Mouse (Mus musculus): ENCODE data around the gene Txnrd2. TPM values are rescaled to one million over a fixed set of nuclear protein-coding genes. Genes with fewer than 3 reads are reported as not detected.

The Txnrd2 gene
- polyA plus RNA-seq, 1 experiment from 2014 or later = 35.1 TPM

DNA sequence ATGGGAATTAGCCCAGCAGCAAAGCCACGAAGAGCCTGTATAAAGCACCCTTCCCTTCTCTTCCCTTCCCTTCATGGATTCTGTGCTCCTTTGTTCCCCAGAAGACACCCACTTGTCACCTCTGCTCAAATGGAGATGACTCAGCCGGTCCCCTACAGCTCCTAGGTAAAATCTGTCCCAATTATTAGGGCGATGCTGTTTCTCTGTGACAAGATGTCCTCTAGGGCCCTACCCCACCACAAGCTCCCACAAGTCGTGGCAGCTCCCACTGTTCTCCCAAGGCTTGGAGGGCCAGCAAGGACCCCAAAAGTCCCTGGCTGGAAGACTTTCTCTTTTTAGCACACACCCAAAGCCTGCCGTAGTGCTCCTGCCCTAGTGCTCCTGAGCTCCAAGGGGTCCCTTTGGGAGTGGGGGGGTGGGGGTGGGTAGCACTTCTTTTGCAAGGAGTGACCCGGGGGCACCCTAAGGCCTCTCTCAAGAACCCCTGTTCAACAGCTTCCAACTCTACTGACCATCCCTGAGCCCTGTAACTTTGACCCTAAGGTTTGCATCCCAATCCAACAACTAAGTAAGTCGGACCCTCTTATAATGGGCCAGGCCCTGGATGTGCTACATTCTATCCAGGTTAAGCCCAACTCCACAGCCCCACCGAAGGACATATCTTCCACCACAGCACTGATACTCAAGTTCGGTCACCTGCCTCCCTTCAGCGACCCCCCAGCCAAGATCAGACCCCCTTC is 539 bp upstream of the Txnrd2 start:
- no peak for DNase-seq (ENCODE audit: extremely low spot score, low spot score)
- Histone ChIP-seq H3K36me3 (replicated peaks) (peaks cover 31% of the 10 kb centered on the region), H3K9me3 (no peaks in the 10 kb centered on the region), H3K4me3 (peak overlapping the region; percentile 88), H3K27ac (peak overlapping the region; percentile 96), H3K27me3 (ENCODE audit: poor library complexity, severe bottlenecking) (no peaks in the 10 kb centered on the region), H3K4me1 (peaks cover 45% of the 10 kb centered on the region)
- WGBS = 38% methylated on average over 10 of the region's 10 CpGs

DNA sequence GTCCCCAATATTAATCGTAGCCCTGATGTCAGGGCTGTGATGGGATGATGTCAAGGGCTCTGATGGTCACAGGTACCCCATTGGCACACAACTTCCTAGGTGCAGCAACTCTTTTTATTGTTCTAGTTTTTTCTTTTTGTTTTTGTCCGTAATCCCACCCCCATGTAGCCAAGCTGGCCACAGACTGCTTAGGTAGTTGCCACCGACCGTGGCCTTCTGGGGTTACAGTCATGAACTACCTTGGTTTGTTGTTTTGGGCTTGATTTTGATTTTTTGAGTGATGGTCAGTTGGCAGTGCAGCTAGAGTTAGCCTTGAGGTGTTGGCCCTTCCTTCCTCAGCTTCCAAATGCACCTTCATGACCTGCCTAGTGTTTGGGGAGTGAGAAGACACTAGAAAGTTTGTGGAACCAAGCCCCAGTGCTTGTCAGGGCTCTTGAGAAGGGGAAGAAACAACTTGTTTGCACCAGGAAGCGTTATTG is 657 bp downstream of the Txnrd2 start, which contains the start of gene Comt:
Comt (minus strand) TSS at position 51 of the 479 bp plus-strand sequence.
- 57% methylated on average over 5 of the region's 5 CpGs for WGBS
- no peaks in the 10 kb centered on the region for H3K9me3 ChIP-seq
- peak within 1 kb of the TSS; percentile 96 for H3K27ac ChIP-seq
- H3K27me3 ChIP-seq (ENCODE audit: poor library complexity, severe bottlenecking) = no peaks in the 10 kb centered on the region
- H3K4me1 ChIP-seq = peaks cover 41% of the 10 kb centered on the region
- peaks cover 21% of the 10 kb centered on the region for H3K36me3 ChIP-seq (replicated peaks)
- no peak for DNase-seq (ENCODE audit: extremely low spot score, low spot score)
- H3K4me3 ChIP-seq = peak within 1 kb of the TSS; percentile 88

GRCm38 (mm10) chr16:18428011-18428515 is 1.9 kb downstream of the Txnrd2 start:
- H3K4me1 ChIP-seq = peaks cover 41% of the 10 kb centered on the region

DNA sequence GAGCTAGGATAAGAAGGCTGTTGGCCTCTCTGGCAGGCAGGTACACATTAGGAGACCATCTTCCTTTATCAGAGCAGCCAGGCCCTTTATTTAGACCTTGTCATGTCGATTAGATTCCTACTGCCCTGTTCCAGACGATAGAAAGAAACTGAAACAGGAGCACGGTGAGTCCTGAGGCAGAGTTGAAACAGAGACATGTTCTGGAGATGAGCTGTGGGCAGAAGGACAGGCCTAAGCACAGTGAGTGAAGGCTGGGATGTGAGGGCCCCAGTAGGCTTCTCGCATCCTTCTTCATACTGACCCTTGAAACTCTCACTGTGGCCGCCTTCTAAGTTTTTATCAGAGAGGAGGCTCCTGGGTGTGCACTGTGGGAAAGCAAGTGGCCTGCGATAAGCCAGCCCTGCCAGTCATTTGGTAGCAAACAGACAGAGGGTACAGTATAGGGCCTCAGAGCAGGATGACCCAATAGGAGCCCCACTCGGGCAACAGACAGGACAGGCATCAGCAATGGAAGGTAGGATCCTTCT is 2.4 kb downstream of the Txnrd2 start:
- Histone ChIP-seq H3K4me1 (peaks cover 39% of the 10 kb centered on the region), H3K4me3 (peak overlapping the region; percentile 5; the same call in 1 of the 2 replicates), H3K27me3 (ENCODE audit: poor library complexity, severe bottlenecking) (no peaks in the 10 kb centered on the region), H3K9me3 (no peaks in the 10 kb centered on the region), H3K27ac (peak overlapping the region; percentile 31; the same call in 1 of the 2 replicates), H3K36me3 (replicated peaks) (peaks cover 11% of the 10 kb centered on the region)
- no peak for DNase-seq (ENCODE audit: extremely low spot score, low spot score)
- WGBS = 84% methylated on average over 7 of the region's 7 CpGs

More at GRCm38 (mm10) chr16:18428011-18428515, 1.9 kb downstream of the Txnrd2 start:
- Histone ChIP-seq H3K27ac (0 out of 2 replicates have a peak overlapping the region, but pooled peaks have one; percentile 31), H3K27me3 (ENCODE audit: poor library complexity, severe bottlenecking) (no peaks in the 10 kb centered on the region), H3K9me3 (no peaks in the 10 kb centered on the region), H3K36me3 (replicated peaks) (peaks cover 15% of the 10 kb centered on the region), H3K4me3 (no peak overlapping the region)
- no peak for DNase-seq (ENCODE audit: extremely low spot score, low spot score)
- 81% methylated on average over 5 of the region's 5 CpGs for WGBS

DNA sequence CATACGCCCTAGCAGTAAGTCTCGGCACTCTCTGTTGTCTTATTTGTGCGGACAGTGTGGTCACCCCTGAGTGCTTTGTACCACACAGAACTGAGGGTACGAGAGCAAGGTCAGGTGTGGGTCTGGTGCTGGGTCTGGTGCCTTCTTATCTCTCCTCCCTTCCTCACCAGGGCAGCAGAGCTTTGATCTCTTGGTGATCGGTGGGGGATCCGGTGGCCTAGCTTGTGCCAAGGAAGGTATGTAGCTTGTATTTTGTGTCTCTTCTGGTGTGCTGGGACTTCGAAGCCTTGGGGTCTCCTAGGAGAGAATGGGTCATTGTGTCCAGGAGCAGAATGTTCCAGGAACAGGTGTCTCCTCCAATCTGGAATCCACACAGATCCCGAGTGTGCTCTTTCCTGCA is 3.5 kb downstream of the Txnrd2 start:
- Histone ChIP-seq H3K36me3 (replicated peaks) (peaks cover 12% of the 10 kb centered on the region), H3K4me1 (peaks cover 28% of the 10 kb centered on the region), H3K27me3 (ENCODE audit: poor library complexity, severe bottlenecking) (no peaks in the 10 kb centered on the region), H3K9me3 (no peaks in the 10 kb centered on the region), H3K4me3 (0 out of 2 replicates have a peak overlapping the region, but pooled peaks have one; percentile 4), H3K27ac (0 out of 2 replicates have a peak overlapping the region, but pooled peaks have one; percentile 31)
- no peak for DNase-seq (ENCODE audit: extremely low spot score, low spot score)
- WGBS = 87% methylated on average over 8 of the region's 8 CpGs

- H3K4me3 ChIP-seq = no peak overlapping the region
- no peak overlapping the region for H3K27ac ChIP-seq
- DNase-seq (ENCODE audit: extremely low spot score, low spot score) = no peak
- H3K9me3 ChIP-seq = no peaks in the 10 kb centered on the region
- peaks cover 23% of the 10 kb centered on the region for H3K36me3 ChIP-seq (replicated peaks)
- H3K4me1 ChIP-seq = peaks cover 17% of the 10 kb centered on the region
- no peaks in the 10 kb centered on the region for H3K27me3 ChIP-seq (ENCODE audit: poor library complexity, severe bottlenecking)
- WGBS = 81% methylated on average over 8 of the region's 8 CpGs
Measured at GRCm38 (mm10) chr16:18430641-18431212, 4.5 kb downstream of the Txnrd2 start.

GRCm38 (mm10) chr16:18433341-18433920 is 7.2 kb downstream of the Txnrd2 start:
- no peaks in the 10 kb centered on the region for H3K27me3 ChIP-seq (ENCODE audit: poor library complexity, severe bottlenecking)
- no peak overlapping the region for H3K4me3 ChIP-seq
- DNase-seq (ENCODE audit: extremely low spot score, low spot score) = no peak
- 96% methylated on average over 5 of the region's 5 CpGs for WGBS
- no peak overlapping the region for H3K27ac ChIP-seq
- peaks cover 48% of the 10 kb centered on the region for H3K36me3 ChIP-seq (replicated peaks)
- H3K4me1 ChIP-seq = no peaks in the 10 kb centered on the region
- no peaks in the 10 kb centered on the region for H3K9me3 ChIP-seq

- Histone ChIP-seq H3K27ac (no peak overlapping the region), H3K4me1 (no peaks in the 10 kb centered on the region), H3K36me3 (replicated peaks) (peaks cover 61% of the 10 kb centered on the region), H3K4me3 (no peak overlapping the region), H3K27me3 (ENCODE audit: poor library complexity, severe bottlenecking) (no peaks in the 10 kb centered on the region), H3K9me3 (no peaks in the 10 kb centered on the region)
- WGBS = 86% methylated on average over 6 of the region's 6 CpGs
- DNase-seq (ENCODE audit: extremely low spot score, low spot score) = no peak
Measured at GRCm38 (mm10) chr16:18436128-18436527, 9.9 kb downstream of the Txnrd2 start.

DNA sequence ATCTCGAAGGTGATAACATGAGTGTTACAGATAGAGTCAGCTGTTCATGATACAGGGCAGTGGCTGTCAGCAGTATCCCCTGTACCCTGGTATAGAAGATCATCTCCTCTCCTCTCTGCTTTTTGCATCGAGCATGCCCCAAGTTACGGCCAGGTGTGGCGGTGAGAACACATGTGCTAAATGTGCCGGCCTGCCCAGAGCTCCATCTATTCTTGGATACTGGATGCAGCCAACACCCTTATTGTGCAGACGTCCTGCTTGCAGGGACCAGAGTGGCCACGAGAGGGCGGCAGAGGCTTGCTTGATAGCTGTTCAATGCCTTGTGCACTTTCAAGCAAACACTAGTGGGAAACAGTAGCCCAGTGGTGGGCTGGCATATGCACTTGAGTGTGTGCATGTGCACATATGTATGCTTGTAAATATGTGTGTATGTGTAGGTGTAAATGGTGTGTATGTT is 17.2 kb downstream of the Txnrd2 start:
- Histone ChIP-seq H3K27me3 (ENCODE audit: poor library complexity, severe bottlenecking) (no peaks in the 10 kb centered on the region), H3K36me3 (replicated peaks) (peaks cover 43% of the 10 kb centered on the region), H3K4me1 (no peaks in the 10 kb centered on the region), H3K9me3 (no peaks in the 10 kb centered on the region; the same call in 1 of the 2 replicates), H3K4me3 (no peak overlapping the region), H3K27ac (no peak overlapping the region)
- 29% methylated on average over 8 of the region's 8 CpGs for WGBS
- DNase-seq (ENCODE audit: extremely low spot score, low spot score) = peak; percentile 93

DNA sequence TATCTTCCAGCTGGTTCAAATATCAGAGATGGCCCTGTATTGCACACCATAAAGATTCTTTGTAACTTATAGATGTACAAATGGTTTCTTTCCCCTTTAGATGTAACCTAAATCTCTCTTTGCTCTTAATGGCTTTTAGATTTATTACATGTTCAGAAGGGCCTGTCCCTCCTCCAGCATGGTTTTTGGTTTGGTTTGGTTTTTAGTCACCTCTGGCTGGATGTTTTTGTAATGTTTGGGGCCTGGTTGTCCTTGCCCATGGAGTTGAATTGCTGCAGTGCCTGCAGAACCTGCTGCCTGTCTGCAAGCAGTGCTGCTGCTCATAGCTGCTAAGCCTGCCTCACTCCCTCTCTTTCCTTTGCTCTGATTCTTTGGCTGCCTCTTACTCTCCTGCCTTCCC is 21.1 kb downstream of the Txnrd2 start:
- no peaks in the 10 kb centered on the region for H3K27me3 ChIP-seq (ENCODE audit: poor library complexity, severe bottlenecking)

DNA sequence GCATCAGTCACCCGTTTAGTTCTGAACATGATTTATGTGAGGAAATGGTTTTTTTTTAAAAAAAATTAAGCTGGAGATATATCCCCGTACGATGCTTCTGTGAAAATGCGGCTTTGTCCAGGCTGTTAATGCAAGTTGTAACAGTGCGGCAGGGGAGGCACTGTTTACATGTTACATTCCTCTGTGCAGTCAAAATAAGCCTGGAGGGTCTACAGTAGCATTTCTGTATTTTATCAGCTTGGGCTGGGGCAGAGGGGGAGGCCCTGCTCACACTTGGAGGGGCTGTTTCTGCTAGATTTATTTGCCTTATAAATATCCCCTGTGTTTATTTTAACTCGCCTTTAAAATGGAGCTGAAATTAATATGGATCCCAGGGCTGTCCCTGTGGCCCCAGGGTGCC is 21.9 kb downstream of the Txnrd2 start:
- 89% methylated on average over 6 of the region's 6 CpGs for WGBS

More for the DNA sequence above, 21.1 kb downstream of the Txnrd2 start:
- H3K9me3 ChIP-seq = no peaks in the 10 kb centered on the region; the same call in 1 of the 2 replicates
- no peak for DNase-seq (ENCODE audit: extremely low spot score, low spot score)
- no peak overlapping the region for H3K4me3 ChIP-seq
- peaks cover 7% of the 10 kb centered on the region for H3K4me1 ChIP-seq
- peaks cover 36% of the 10 kb centered on the region for H3K36me3 ChIP-seq (replicated peaks)
- 0 out of 2 replicates have a peak overlapping the region, but pooled peaks have one; percentile 0 for H3K27ac ChIP-seq

GRCm38 (mm10) chr16:18449005-18449404 is 22.8 kb downstream of the Txnrd2 start:
- Histone ChIP-seq H3K27ac (no peak overlapping the region), H3K4me1 (peaks cover 16% of the 10 kb centered on the region), H3K27me3 (ENCODE audit: poor library complexity, severe bottlenecking) (no peaks in the 10 kb centered on the region), H3K9me3 (no peaks in the 10 kb centered on the region; the same call in 1 of the 2 replicates), H3K4me3 (no peak overlapping the region), H3K36me3 (replicated peaks) (peaks cover 34% of the 10 kb centered on the region)
- 93% methylated on average over 4 of the region's 4 CpGs for WGBS
- no peak for DNase-seq (ENCODE audit: extremely low spot score, low spot score)

More for the DNA sequence above, 21.9 kb downstream of the Txnrd2 start:
- Histone ChIP-seq H3K36me3 (replicated peaks) (peaks cover 36% of the 10 kb centered on the region), H3K27ac (no peak overlapping the region), H3K9me3 (no peaks in the 10 kb centered on the region; the same call in 1 of the 2 replicates), H3K4me1 (peaks cover 7% of the 10 kb centered on the region), H3K27me3 (ENCODE audit: poor library complexity, severe bottlenecking) (no peaks in the 10 kb centered on the region), H3K4me3 (no peak overlapping the region)
- no peak for DNase-seq (ENCODE audit: extremely low spot score, low spot score)
